Mouse (Mus musculus) E14TG2a.4 (cell line): Measurements from ENCODE around the gene Agtr1a.

ENCODE experiments used
- H3K27me3 ChIP-seq: 2 replicates; pipeline ENCODE4 v1.6.1; 2014; ENCODE audit warnings: low read length, control low read depth; ENCODE audit not compliant: insufficient read depth
- H3K36me3 ChIP-seq: 2 replicates; pipeline ENCODE4 v1.6.1; 2014; ENCODE audit warnings: low read length, control low read depth; ENCODE audit not compliant: insufficient read depth
- H3K4me1 ChIP-seq: replicated peaks from 2 replicates; pipeline ENCODE4 v1.6.1; 2014; ENCODE audit warnings: low read depth, low read length, control low read depth
- H3K4me3 ChIP-seq: replicated peaks from 2 replicates; pipeline ENCODE4 v1.5.1; 2014; ENCODE audit warnings: mild to moderate bottlenecking, low read length
- H3K9me3 ChIP-seq: 2 replicates; pipeline ENCODE4 v1.6.1; 2014; ENCODE audit warnings: low read length, control low read depth
- CTCF ChIP-seq: conservative IDR thresholded peaks from 2 replicates; pipeline ENCODE4 v1.5.1; 2014; ENCODE audit warnings: low read length
- NANOG ChIP-seq: IDR thresholded peaks from 2 replicates; pipeline ENCODE4 v1.6.1; 2014; ENCODE audit warnings: borderline replicate concordance, low read length, mixed read lengths
- POU5F1 ChIP-seq: IDR thresholded peaks from 2 replicates; pipeline ENCODE4 v1.6.1; 2014; ENCODE audit warnings: low read length, borderline replicate concordance

The Agtr1a gene

DNA sequence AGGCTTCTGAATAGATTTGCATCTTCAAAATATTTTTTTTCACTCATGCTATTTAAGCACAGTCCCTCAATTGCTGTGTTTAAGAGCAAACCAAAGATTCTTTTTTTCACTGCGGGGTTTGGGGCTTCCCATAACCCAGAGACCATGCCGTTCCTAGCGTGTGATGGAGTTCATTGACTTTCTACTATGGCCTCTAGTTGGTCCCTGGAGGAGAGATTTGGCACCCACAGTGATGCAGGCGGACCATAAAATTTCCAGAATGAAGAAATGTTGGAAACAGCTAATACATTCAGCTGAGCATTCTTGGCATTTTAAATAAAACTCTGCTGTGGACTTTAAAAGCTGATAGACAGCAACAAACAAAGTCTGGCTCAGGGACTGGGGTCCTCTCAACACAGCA lies 90.8 kb downstream of the Agtr1a start:
- TF ChIP-seq CTCF (no peak), POU5F1 (no peak), NANOG (no peak)

DNA sequence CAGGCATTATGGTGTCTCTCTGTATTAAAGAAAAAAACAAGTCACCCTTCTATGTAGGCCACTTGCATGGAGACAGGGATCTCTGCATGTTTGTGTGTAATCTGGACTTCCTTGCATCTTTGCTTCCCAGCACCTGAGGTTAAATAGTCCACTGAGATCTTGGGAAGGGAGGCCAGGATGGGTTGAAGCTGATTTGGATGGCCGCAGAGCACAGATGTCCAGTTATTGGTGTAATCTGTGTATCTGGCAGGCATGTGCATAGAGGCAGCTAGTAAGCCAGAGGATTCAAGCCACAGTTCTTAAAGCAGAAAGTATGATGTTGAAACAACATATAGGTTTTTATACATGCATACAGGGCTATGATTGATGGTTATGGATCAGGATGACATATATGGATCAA lies 91.2 kb downstream of the Agtr1a start:
- Histone ChIP-seq H3K4me3 (no peak overlapping the region), H3K9me3 (peaks cover 14% of the 10 kb centered on the region), H3K4me1 (no peaks in the 10 kb centered on the region), H3K36me3 (no peaks in the 10 kb centered on the region), H3K27me3 (no peaks in the 10 kb centered on the region)
- TF ChIP-seq CTCF (no peak), NANOG (no peak), POU5F1 (no peak)

More for the DNA sequence above, 90.8 kb downstream of the Agtr1a start:
- H3K4me3 ChIP-seq = no peak overlapping the region
- peaks cover 10% of the 10 kb centered on the region for H3K9me3 ChIP-seq
- no peaks in the 10 kb centered on the region for H3K27me3 ChIP-seq
- H3K4me1 ChIP-seq = no peaks in the 10 kb centered on the region
- no peaks in the 10 kb centered on the region for H3K36me3 ChIP-seq
